Mouse (Mus musculus) NIH3T3 (cell line): ENCODE measurements around the gene Dysf.
A peak's percentile ranks its signal among the peaks of the same experiment; 100 is the strongest.
"Not testable (repeated sequence)": the region's sequence is repeated elsewhere in the genome, so short reads cannot be mapped to it uniquely, and the experiment has no call there.

Experiments used
- DNase-seq: peaks from one replicate; pipeline ENCODE4 v3.0.0-alpha.2; 2012; ENCODE audit warnings: low read depth

Gene Dysf

GRCm38 (mm10) chr6:84008363-84009171 is at the start of gene Dysf:
TSS of gene Dysf (plus strand) at chr6:84008590.
- peak; percentile 81 for DNase-seq

GRCm38 (mm10) chr6:83987642-83988041 is 20.7 kb upstream of the Dysf start:
- DNase-seq, result no peak

- DNase-seq, result peak; percentile 72
These were observed 5.7 kb upstream of the Dysf start for GRCm38 (mm10) chr6:84002716-84003115.

GRCm38 (mm10) chr6:84004295-84004694 is 4.1 kb upstream of the Dysf start:
- DNase-seq, result peak; percentile 39

- peak; percentile 79 for DNase-seq
These were observed 932 bp downstream of the Dysf start for GRCm38 (mm10) chr6:84009172-84009872.

GRCm38 (mm10) chr6:84009915-84010302 is 1.5 kb downstream of the Dysf start:
- DNase-seq, result no peak

GRCm38 (mm10) chr6:84010303-84011225 is 2.2 kb downstream of the Dysf start:
- peak; percentile 97 for DNase-seq

GRCm38 (mm10) chr6:84014961-84015683 is 6.7 kb downstream of the Dysf start:
- DNase-seq, result peak; percentile 95

GRCm38 (mm10) chr6:84016851-84017250 is 8.5 kb downstream of the Dysf start:
- DNase-seq, result no peak

- DNase-seq, result no peak
These were observed 9.0 kb downstream of the Dysf start for GRCm38 (mm10) chr6:84017392-84017791.

GRCm38 (mm10) chr6:84018906-84019550 is 10.6 kb downstream of the Dysf start:
- no peak for DNase-seq

GRCm38 (mm10) chr6:84020002-84020401 is 11.6 kb downstream of the Dysf start:
- DNase-seq, result no peak

GRCm38 (mm10) chr6:84021990-84022389 is 13.6 kb downstream of the Dysf start:
- DNase-seq, result no peak

- DNase-seq, result no peak
These were observed 17.2 kb downstream of the Dysf start for GRCm38 (mm10) chr6:84025636-84026035.

- DNase-seq, result no peak
These were observed 20.4 kb downstream of the Dysf start for GRCm38 (mm10) chr6:84028791-84029190.

GRCm38 (mm10) chr6:84029775-84030174 is 21.4 kb downstream of the Dysf start:
- DNase-seq, result no peak

- not testable (repeated sequence) for DNase-seq
These were observed 24.1 kb downstream of the Dysf start for GRCm38 (mm10) chr6:84032516-84032915.

- no peak for DNase-seq
These were observed 35.0 kb downstream of the Dysf start for GRCm38 (mm10) chr6:84043251-84043940.

- DNase-seq, result no peak
These were observed 36.3 kb downstream of the Dysf start for GRCm38 (mm10) chr6:84044679-84045078.

GRCm38 (mm10) chr6:84048856-84049255 is 40.5 kb downstream of the Dysf start:
- peak; percentile 69 for DNase-seq
